Mouse (Mus musculus) right cerebral cortex, postnatal 4 days (tissue): ENCODE results near the gene Ubr4.

Source experiments
- DNase-seq: peaks from one replicate; pipeline ENCODE4 v3.0.0-alpha.2; 2022

Ubr4 gene

DNA sequence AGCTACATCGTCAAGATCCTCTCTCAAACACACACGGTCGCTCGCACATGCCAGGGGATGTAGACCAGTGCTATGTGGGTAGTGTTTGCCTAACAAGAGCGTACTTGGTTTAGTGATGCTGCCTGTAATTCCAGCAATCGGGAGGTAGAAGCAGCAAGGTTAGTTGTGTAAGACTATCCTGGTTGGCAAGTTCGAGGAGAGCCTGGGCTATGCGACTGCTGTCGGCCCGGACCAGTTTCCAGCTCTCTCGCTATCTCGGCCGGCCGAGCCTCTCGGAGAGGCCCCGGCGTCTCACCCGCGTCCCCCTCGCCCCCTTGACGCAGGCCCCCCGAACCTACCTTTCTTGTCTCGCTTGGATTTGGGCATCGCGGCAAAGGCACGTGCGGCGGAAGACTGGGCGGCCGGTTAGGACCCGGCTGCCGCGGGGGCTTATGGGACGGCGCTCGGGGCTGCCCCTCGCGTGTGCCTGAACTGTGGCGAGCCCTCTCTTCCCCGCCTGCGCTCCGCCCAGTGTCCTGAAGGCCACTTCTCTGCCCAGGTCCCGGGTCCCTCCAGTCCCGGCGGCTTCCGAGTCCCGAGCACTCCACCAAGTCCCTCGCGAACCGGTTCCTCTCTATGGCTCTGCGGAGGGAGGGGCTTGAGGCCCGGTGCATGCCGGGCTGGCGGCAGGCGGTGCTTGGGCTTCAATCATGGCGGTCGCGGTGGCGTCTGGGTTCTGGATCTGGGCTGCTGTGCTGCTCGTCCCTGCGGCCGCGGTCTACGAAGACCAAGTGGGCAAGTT is at the start of gene Ubr4, which contains the start of the genes Mrto4 and Emc1:
Gene Ubr4, plus strand, starts transcription at position 679 of the 781 bp plus-strand sequence.
Gene Mrto4, minus strand, starts transcription at position 646 of the 781 bp plus-strand sequence.
Gene Emc1, plus strand, starts transcription at position 657 of the 781 bp plus-strand sequence.
- peak; percentile 81 for DNase-seq

DNA sequence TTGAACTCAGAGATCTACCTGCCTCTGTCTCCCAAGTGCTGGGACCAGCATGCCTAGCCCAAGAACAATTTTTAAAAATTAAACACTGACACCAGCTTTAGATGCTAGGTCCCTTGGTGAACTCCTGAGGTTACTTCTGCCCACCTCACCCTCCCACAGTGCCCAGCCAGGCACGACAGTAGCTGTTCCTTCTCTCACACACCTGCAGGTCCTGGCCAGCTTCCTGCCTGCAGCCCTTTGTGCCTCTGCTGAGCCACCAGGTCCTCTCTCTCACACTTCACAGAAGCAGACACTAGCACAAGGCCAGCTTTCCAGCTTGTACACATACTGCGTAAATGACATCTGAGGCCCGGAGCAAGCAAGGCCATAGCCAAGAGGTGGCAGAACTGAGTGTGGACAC is 46.9 kb upstream of the Ubr4 start:
- DNase-seq: no peak

DNA sequence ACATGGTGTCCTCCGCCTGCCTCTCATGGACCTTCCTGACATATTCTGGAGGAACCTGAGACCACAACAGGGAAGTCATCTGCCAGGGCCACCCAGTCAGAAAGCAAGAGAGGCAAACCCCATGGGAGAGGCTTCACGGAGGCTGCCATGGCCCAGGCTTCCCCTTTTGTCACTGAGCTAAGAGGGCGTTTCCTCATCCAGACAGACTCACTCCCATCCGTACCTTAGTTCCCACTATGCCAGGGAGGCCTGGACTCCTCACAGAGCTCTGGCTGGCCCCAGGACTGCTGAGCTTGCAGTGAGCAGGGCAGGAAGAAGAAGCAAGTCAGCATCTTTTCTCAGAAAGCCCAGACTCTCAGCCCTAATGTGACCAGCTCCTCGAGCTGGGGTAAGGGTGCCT is 44.5 kb upstream of the Ubr4 start:
- no peak for DNase-seq

DNA sequence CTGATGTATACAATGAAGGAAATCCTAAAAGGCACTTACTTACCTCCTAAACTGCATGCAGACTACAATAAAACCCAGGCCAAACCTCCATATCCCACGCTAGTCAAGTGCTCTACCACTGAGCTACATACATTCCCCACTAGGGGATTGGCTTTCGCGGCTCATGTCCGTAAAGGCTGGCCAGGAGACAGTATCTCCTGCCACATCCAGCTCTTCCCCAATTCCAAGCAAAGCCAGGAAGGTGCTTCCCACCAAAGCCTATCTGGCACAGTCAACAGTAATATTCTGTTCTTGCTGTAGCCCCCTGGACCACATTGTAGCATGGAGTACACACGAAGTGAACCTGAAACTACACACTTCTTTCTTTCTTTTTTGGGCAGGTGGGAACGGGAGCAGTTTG is 42.8 kb upstream of the Ubr4 start:
- no peak for DNase-seq

DNA sequence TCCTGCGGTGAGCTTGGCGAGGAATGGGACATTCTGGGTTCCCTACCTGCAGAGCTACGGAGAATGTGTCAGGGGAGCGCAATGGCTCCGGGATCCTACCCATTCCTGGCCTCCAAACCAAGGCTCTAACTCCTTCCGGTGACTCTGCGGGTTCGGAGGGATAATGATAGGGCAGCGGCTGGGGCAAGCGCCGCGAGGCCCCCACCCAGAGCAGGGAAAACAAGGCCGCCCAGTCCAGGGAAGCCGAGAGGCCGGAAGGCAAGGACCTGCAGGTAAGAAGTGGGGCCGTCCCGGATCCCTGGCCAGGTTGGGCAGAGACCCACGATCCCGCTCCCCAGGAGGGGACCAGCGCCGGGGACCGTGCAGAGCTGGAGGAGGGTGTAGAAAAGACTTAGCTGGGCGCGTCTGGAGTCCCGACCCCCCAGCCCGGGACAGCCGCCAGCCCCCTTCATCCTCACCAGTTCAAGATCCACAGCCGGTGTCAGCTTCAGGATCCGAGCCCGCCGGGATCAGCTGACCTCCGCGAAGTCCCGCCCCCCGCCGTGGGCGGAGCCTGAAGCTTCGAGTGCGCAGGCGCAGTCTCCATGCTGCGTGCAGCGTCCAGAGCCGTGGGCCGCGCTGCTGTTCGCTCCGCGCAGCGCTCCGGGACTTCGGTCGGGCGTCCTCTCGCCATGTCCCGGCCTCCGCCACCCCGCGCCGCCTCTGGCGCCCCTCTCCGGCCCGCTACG is 42.1 kb upstream of the Ubr4 start, which contains the start of the genes Pqlc2 and Akr7a5:
Gene Pqlc2, minus strand, starts transcription at position 538 of the 728 bp plus-strand sequence.
Gene Akr7a5, plus strand, starts transcription at position 574 of the 728 bp plus-strand sequence.
- peak; percentile 99 for DNase-seq

DNA sequence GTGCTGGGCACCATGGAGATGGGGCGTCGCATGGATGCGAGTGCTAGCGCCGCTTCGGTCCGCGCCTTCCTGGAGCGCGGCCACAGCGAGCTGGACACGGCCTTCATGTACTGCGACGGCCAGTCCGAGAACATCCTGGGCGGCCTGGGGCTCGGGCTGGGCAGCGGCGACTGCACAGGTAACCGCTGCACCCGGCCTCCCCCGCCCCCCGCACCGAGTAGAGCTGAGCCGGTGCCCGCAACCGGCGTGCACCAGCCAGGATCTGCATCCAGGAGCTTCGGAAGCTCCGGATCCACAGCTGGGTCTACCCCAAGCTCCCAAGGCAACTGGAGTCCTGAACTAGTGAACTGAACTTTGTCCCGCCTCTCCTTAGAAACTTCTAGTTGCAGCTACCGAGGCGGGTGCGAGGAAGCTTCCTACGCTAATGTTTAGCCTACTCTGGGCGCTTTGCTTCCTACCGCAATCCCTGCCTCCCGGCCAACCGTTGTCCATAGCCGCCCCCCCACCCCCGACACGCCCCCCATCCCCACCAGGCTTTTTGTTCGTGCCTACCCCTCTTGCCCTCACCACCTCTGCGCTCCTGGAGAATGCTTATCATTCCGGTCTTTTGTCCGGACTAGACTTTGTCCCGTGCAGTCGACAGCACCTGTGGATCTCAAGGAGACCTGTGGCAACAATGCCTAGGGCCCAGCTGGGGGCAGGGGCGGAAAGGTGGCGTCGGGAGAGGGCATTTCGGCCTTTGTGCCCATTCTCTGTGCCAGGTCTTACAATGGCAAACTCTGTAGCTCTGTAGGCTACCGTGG is 41.3 kb upstream of the Ubr4 start:
- no peak for DNase-seq

DNA sequence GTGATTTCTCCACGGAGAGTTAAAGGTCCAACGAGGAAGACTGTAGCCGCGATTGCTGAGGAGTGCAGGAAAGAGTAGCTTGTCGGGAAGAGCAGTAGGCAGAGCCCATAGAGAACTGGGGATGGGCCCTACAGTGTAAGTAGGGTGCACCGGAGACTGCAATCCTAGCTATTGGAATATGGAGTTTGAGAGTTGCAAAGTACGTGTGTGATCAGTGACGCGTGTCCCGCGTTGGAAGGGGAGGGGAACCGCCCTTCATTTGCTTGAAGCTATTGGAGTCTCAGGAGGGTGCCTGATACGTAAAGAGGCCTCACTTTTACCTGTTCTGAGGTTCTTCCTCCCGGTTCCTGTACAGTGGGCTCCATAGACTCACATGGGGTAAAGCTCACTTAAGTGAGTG is 40.7 kb upstream of the Ubr4 start:
- DNase-seq: no peak

DNA sequence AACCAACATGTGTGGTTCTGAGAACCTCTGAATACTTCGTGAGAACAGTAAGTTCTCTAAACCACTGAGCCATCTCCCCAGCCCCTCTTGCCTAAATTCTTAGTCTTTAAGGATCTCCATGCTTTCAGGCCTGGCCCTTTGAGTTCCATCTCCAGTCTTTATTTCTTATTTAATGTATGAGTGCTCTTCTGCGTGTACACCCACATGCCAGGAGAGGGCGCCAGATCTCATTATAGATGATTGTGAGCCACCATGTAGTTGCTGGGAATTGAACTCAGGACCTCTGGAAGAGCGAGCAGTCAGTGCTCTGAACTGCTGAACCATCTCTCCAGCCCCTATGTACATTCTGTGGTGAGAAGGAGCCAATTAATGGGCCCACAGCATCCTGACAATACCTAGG is 39.8 kb upstream of the Ubr4 start:
- no peak for DNase-seq

DNA sequence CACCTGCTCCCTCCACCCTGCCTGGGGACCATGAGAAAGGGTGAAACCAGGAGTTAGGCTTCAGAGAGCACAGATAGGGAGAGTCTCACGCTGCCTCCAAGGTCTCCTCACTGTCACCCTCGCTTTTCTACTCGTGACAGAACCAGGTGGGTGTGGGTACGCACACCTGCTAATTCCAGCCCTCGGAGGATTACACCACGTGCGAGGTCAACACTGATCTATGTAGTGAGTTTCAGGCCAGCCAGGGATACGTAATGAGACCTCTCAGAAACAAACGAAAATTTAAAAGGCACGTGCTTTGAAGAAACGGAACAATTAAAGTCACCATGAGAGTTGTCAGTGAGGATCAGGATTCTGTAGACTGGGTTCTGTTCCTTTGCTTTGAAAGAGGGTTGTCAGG is 34.0 kb upstream of the Ubr4 start:
- DNase-seq: no peak

DNA sequence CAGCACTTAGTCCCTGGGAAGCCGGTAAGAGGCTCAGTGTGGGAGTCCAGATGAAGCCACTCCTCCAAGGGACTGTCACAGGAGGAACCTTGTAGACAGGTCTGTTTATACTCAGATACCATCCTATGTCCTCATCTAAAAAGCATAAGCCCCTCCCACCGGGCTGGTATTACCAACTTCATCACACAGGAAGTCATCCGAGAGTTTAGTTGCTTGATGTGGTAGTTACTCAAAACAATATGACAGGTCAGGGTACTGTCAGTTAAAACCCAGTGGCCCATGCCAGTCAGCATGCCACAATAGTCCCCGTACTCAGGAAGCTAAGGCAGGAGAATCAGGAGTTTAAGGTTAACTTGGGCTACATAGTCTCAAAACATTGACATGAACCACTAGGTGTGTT is 32.7 kb upstream of the Ubr4 start:
- DNase-seq: no peak

DNA sequence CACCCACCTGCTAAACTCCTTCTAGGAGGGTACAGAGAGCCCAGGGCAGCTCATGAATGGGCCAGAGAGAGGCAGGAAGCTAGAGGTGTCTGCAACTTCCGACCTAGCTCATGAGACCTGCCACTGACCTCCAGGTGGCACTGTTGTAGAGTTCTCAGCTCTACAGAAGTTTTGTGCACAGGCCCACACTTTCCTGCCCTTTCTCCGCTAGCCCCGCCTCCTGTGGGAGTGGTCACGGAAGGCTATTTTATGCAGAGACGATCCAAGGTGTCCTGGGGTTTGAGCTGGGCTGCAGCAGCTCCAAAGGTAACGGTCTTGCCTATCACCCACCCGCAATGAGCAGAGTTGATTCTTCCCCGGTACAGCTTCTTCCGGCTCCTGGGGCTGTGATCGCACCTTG is 21.8 kb upstream of the Ubr4 start:
- DNase-seq: peak; percentile 31

DNA sequence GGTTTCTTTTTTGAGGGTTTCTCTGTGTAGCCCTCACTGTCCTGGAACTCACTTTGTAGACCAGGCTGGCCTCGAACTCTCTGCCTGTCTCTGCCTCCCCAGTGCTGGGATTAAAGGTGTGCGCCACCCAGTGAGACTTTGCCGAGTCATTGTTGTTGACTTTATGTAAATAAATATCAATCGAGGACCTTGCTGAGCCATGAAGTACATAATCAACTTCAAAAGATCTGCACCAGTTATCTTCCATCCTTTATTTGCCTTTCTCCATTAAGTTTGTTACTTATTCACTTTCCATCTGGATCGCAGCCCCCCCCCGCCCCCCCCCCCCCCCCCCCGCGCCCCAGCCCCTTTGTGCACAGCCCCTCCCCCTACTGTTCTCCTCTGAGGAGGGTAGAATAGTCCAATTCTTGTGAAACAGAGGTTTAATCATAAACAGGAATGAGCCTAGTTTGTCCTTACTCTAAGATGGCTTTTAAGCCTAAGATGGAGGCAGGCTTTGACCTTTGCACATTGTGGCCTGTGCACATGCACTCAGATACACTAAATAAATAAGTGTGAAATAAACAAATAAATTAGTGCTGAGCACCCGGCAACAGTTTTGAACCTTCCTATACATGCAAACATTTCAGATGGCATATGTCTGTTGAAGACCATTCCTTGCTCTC is 17.6 kb upstream of the Ubr4 start:
- no peak for DNase-seq

DNA sequence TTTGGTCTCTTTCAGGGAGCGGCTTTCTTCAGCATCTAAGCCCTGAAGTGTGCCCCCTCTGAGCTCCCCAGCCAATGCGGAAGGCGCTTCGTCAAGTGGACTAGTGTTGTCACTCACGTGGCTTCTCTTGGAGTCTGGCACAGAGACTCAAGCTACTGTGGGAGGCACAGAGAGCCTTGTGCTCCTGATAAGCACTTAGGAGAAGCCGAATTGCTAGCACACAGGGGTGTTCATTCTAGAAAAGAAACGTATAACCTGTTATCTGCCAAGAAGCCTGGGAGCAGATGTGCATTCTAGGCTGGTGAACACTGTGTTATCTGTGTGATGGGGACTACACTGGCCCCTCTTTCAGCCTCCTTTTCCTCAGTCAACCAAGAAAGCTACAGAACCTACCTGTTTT is 16.9 kb upstream of the Ubr4 start:
- DNase-seq: no peak

DNA sequence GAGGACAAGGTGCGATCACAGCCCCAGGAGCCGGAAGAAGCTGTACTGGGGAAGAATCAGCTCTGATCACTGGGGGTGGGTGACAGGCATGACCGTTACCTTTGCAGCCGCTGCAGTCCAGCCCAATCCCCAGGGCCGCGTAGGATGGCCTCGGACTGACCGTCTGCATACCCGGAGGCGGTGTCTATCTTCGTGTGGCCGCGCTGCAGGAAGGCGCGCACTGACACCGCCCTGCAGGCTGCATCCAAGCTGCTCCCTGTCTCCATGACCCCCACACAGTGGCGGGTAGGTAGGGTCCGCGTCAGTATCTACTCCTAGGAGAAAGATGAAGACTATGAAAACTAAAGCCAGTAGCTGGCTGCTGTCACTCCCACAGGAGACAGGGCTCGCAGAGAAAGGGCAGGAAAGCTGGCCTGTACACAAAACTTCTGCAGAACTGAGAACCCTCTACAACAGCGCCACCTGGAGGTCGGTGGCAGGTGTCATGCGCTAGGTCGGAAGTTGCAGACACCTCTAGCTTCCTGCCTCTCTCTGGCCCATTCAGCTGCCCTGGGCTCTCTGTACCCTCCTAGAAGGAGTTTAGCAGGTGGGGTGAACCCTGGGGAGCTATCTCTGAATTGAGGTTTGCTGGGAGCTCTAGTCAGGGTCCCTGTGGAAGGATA is 15.5 kb upstream of the Ubr4 start:
- peak; percentile 84 for DNase-seq

DNA sequence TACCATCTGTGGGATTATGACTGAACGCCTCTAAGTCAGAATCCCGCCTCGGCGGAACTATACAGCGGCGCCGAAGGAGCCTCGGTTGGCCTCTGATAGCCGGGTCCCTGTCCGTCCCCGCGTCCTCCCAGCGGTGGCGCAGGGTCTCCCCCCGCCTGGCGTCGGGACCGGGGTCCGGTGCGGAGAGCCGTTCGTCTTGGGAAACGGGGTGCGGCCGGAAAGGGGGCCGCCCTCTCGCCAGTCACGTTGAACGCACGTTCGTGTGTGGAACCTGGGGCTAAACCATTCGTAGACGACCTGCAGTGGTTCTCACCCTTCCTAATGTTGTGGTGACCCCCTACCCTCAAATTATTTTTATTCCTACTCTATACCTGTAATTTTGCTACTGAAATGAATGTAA is 14.3 kb upstream of the Ubr4 start:
- DNase-seq: no peak

DNA sequence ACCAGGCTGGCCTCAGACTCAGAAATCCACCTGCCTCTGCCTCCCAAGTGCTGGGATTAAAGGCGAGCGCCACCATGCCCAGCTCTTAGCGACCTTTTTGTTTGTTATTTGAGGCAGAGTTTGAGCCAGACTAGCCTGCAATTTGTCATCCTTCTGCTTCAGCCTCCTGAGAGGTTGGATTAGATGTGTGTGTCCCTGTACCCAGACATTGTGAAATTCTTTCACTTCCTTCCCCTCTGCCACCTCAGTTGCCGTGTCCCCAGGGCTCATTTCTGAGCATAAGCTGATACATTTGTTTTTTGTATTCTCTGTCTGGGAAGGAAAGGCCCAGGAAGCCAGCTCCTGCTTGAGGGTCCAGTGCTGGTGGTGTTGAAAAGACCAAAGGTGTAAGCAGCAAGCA is 11.6 kb upstream of the Ubr4 start:
- no peak for DNase-seq

DNA sequence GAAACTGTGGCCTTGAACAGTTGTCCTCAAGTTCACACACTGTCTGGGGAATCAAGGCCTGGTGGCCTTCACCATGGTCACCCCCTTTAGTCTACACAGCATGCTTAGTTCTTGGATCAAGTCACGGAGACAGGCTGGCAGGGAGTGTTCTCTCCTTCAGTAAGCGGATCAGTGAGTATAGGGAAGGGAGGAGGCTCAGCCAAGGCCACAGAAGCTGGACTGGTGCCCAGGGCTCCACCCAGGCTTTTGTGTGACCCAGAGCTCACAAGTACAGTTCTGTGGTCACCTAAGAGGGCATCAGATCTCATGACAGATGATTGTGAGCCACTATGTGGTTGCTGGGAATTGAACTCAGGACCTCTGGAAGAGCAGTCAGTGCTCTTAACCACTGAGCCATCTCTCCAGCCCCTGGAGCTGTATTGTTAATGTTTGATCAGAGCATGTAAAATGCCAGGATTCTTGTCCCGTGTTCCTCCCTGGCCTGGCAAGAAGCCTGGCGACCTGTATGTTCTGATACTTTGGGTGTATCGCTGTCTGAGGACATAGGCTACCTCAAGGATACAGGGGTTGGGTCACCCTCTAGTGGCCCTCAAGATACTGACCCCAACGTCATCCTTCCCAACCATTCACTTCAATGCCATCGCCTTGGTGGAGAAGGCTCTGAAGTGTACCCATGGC is 10.7 kb upstream of the Ubr4 start:
- DNase-seq: no peak

DNA sequence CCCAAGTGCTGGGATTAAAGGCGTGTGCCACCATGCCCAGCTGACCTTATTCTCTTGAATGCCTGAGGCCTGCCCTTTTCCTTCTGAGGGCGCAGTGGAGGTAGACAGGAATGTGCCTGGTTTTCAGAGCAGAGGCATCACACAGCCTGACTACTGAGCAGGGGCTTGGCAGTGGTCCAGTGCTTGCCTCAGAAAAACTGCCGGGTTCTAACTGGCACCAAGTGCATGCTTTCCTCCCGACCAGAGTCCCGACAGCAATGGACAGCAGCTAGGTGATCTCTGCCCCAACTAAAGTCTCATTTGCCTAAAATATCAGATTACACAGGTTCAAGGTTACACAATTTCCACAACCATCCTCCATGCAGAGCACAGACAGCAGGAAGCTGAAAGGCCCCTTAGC is 8.7 kb upstream of the Ubr4 start:
- peak; percentile 58 for DNase-seq

DNA sequence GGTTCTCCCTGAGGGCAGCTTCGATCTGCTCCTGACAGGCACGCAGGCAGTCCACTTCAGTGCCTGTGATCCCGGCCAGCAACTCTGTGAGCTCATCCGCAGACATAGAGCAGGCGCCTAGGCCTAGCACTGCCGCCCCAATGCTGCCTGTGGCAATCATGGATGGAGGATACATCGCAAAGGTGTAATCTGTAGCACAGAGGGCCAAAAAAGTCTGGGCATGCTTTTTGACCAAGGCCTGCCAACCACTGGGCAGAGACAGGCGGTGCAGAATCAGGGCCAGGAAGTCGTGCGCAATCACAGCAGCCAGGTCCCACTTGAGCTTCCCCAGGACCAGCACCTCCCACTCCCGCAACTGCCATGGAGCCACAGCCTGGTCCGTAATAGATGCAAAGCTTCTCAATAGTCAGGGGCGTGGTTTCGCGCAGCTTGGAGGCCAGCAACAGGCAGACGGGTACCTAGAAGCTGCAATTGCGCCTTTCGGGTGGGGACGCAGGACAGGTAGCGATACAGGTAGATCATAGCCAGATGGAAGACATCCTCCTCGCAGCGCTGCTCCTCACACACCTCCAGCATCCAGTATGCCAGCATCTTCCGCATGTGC is 6.9 kb upstream of the Ubr4 start:
- no peak for DNase-seq

DNA sequence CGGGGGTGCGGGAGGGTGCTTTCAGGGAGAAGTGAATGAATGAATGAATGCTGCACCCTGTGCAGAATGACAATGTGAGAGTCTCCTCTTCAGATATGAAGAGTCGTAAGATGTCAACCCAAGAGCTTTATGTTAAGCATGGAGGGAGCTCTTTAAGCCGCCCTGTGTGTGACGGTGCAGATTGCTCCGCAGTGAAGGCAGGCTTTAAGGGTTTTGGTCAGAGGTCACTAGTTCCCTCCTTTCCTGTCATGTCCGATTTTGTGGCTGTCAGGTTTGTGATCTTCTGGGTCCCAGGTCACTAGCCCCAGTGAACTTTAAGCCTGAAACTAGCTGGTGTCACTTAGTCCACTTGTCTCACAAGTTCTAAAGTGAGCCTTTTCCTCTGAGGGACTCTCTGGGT is 423 bp downstream of the Ubr4 start:
- DNase-seq: no peak

DNA sequence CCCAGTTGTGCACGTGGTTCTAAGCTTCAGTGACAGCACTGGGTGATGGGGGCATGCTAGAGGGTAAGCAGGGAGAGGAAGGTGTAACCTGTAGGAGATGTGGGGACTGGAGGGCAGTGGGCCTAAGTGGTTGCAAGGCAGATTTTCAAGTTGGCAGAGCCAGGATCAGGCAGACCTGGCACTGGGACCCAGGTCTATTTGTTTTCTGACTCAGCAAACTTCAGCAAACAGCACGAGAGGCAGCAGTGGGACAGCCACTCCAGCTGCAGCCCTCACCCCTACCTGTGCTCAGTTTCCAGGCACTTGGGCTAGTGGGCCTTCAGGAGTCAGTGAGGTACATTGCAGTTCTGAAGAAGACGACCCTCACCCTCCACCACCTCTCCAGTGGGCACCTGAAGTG is 4.8 kb downstream of the Ubr4 start:
- DNase-seq: no peak
